Mouse (Mus musculus): ENCODE results near the gene Olfr424. TPM values are rescaled to one million over a fixed set of nuclear protein-coding genes. Genes with fewer than 3 reads are reported as not detected.

Gene Olfr424
- not detected for total RNA-seq (2021)
- long read RNA-seq, experiment 1, result 0 reads
- long read RNA-seq, experiment 2, result 0 reads

DNA sequence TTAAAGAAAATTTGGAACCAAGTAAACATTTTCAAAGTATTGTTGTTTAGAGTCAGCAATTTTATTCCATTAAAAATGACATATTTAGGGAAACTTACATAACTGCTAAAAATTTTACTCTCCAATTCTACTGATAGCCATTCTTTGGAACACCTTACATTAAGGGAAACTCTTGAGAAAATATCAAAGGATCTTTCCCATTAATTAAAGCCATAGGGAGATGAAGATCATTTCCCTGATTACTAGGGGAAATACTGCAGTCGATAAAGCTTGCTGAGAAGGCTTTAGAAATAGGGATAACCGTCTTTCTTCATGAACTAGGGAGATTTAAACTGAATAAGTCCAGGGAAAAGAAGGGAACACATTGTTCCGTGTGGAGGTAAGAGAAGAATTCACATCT, at the start of gene Olfr424:
TSS of gene Olfr424 (plus strand) at position 301 of the 400 bp plus-strand sequence.
- DNase-seq (ENCODE audit: low spot score in 2 of 2), result no peak

- DNase-seq (ENCODE audit: low spot score in 2 of 2), result no peak
Measured at GRCm38 (mm10) chr1:174084031-174084430, 47.3 kb upstream of the Olfr424 start, which contains the start of gene Olfr429. Gene Olfr429, plus strand, starts transcription at chr1:174084331.

GRCm38 (mm10) chr1:174096591-174096990, 34.7 kb upstream of the Olfr424 start, which contains the start of gene Olfr427:
Gene Olfr427, plus strand, starts transcription at chr1:174096891.
- DNase-seq (ENCODE audit: low spot score in 2 of 2), result no peak

GRCm38 (mm10) chr1:174103735-174104134, 27.6 kb upstream of the Olfr424 start:
- DNase-seq (ENCODE audit: low spot score in 2 of 2), result no peak

DNA sequence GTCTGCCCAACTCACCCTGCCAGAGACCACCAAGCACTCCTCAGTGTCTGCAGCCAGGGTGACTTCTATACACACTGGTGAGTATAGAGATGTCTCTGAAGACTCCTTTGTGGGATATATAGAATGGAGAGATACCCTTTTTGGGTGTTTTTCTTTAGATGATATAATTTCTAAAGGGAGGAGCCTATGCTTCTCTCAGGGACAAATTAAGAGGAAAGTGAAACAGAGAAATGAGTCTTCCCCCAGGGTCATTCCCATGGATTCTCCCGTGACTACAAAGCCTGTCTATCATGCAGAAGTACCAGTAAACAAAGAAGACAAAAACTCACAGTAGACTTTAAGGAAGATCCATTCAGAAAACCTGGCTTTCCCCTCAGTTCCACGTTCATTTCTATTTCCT, 10.3 kb upstream of the Olfr424 start, which contains the start of gene Olfr231:
TSS of gene Olfr231 (minus strand) at position 101 of the 400 bp plus-strand sequence.
- DNase-seq (ENCODE audit: low spot score in 2 of 2), result no peak

GRCm38 (mm10) chr1:174131999-174132398, 682 bp downstream of the Olfr424 start:
- no peak for DNase-seq (ENCODE audit: low spot score in 2 of 2)

GRCm38 (mm10) chr1:174141384-174141783, 10.1 kb downstream of the Olfr424 start:
- no peak for DNase-seq (ENCODE audit: low spot score in 2 of 2)

DNA sequence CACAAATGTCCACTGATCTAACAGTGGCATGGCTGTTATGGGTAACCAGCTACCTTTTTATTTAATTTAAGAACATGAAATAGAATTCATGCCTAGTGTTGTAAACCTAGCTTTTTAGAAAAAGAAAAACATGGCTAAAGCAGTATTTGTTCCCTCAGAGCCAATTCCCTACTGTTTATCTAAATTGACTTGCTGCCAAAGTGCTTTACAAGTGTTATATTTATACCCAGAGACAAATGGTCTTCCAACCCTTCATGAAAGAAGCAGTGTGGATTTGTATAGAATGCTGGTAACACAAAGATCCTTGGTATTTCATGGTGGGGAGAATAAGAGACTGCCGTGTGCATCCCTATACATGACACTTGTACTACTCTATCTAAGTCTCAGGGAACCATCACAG, 15.4 kb downstream of the Olfr424 start:
- no peak for DNase-seq (ENCODE audit: low spot score in 2 of 2)

DNA sequence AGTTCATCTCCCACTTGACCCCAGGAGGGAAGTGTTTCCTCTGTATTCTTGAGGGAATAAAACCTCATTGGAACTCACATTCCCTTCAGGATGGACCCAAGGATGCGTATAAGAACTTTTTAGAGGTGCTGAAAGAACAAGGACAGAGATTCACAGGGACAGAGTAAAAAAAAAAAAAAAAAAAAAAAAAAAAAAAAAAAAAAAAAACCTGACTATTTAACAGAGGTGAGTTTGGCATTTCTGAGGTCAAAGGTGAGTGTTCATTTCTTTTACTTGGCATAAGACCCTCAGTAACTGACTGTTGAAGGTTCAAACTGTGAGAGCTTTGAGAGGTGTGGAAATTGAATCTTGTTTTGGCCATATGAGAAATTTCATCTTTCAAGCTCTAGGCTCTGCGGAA, 18.0 kb downstream of the Olfr424 start:
- no peak for DNase-seq (ENCODE audit: low spot score in 2 of 2)

DNA sequence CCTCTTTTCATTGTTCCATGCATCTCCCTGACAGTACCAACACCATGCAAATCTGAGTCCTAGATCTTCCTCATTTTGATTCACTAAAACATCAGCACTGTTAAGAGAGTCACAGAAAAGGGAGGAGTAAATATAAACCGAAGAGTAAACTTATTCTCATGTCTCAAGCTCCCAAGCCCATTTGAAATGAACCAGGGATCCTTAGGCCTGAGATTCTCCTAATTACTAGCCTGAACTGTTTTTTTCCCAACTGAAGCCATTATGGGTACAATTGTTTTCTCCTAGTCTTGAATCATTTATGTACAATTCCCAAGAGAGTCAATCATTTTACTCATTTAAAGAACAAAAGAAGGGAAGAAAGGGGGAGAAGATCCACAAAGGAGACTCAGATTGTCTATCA, 24.0 kb downstream of the Olfr424 start, which contains the start of gene Olfr420:
TSS of gene Olfr420 (plus strand) at position 301 of the 400 bp plus-strand sequence.
- DNase-seq (ENCODE audit: low spot score in 2 of 2), result no peak

DNA sequence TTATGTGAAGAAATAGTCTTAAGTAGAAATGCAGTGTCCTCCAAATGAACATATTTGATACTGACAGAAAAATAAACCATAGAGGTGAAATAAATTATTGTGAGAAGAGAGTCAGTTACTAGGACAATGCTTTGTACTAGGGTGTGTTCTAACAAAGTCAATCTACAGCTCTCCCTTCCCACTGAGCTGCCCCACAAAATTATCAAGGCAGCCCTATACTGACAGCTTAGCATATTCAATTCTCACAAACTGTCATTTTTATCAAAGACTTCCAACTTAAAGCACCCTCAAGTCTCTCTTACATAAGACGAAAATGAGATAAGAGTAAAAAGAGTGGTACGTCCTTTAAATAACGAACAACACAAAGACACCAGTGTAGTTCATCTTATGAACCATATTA, 26.3 kb downstream of the Olfr424 start:
- DNase-seq (ENCODE audit: low spot score in 2 of 2), result no peak

GRCm38 (mm10) chr1:174158512-174158911, 27.2 kb downstream of the Olfr424 start:
- DNase-seq (ENCODE audit: low spot score in 2 of 2), result no peak

GRCm38 (mm10) chr1:174159095-174159494, 27.8 kb downstream of the Olfr424 start:
- DNase-seq (ENCODE audit: low spot score in 2 of 2), result no peak

GRCm38 (mm10) chr1:174169024-174169423, 37.7 kb downstream of the Olfr424 start:
- no peak for DNase-seq (ENCODE audit: low spot score in 2 of 2)

DNA sequence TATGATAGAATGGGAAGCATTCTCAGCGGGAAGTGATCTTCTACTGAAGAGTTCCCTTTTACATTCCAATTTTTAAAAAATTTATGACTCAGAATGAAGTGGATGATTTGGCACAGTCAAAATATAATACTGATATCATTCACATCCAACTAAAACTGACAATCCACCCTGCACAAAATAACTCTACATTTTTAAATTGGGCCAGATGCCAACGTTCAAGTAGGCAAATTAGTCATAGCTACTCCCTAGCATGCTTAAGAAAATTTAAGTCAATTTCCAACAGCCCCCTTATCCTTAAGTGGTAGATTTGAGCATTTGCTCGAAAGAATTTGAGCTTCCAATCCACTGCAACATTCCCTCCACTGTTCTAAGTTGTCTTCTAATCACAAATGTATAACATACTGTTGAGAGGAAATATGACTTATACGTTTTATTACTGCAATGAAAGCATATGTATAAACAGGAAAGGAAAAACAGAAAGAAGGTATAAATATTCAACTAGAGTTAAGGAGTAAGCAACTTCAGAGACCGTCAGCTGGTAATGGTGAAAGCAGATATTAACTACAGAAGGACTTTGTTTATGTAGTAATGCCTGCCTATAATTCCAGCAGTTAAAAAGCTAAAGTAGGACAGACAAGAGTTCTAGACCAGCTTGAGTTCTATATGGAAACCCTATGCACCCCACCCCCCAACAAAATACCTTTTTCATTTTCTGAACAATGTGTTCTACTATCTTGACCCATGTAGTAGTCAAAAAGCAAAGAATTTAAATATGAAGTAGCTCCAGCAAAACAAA, 39.6 kb downstream of the Olfr424 start:
- DNase-seq (ENCODE audit: low spot score in 2 of 2), result no peak

GRCm38 (mm10) chr1:174171537-174171936, 40.2 kb downstream of the Olfr424 start:
- no peak for DNase-seq (ENCODE audit: low spot score in 2 of 2)

GRCm38 (mm10) chr1:174172605-174173004, 41.3 kb downstream of the Olfr424 start, which contains the start of gene Spta1:
Gene Spta1, plus strand, starts transcription at chr1:174172776.
- no peak for DNase-seq (ENCODE audit: low spot score in 2 of 2)

Other genes starting within 250 kb of the Olfr424 start
- gene Ifi211, start 218.5 kb upstream of the Olfr424 start, total RNA-seq (2021), result under 1 TPM; 0.65 to 0.87 TPM
- gene Mndal, start 189.0 kb upstream of the Olfr424 start, total RNA-seq (2021), result 10 to 100 TPM in 1 of 2 experiments, 1 to 10 TPM in 1; 8.4 to 10.1 TPM
- 1 to 10 TPM; 6.4 to 6.5 TPM for gene Ifi203, start 188.8 kb upstream of the Olfr424 start, total RNA-seq (2021)
- gene Ifi202b, start 148.8 kb upstream of the Olfr424 start, total RNA-seq (2021), result not detected
- under 1 TPM; 0.68 to 0.70 TPM for gene Ifi205, start 99.7 kb upstream of the Olfr424 start, total RNA-seq (2021)
- not detected for gene Olfr433, start 90.8 kb upstream of the Olfr424 start, total RNA-seq (2021)
- gene Olfr432, start 82.3 kb upstream of the Olfr424 start, total RNA-seq (2021), result not detected
- gene Olfr430, start 64.9 kb upstream of the Olfr424 start, total RNA-seq (2021), result not detected
- gene Olfr429, start 47.2 kb upstream of the Olfr424 start, total RNA-seq (2021), result not detected
- gene Olfr427, start 34.6 kb upstream of the Olfr424 start, total RNA-seq (2021), result not detected
- gene Olfr231, start 10.4 kb upstream of the Olfr424 start, total RNA-seq (2021), result not detected
- not detected for gene Olfr420, start 24.1 kb downstream of the Olfr424 start, total RNA-seq (2021)
- gene Spta1, start 41.3 kb downstream of the Olfr424 start, total RNA-seq (2021), result 10 to 100 TPM in 1 of 2 experiments, 1 to 10 TPM in 1; 5.0 to 10.4 TPM
- gene Olfr419, start 120.5 kb downstream of the Olfr424 start, total RNA-seq (2021), result not detected
- gene Mptx1, start 199.0 kb downstream of the Olfr424 start, total RNA-seq (2021), result not detected
- gene Olfr417, start 233.6 kb downstream of the Olfr424 start, total RNA-seq (2021), result not detected

Measured in adrenal gland, postnatal 4 days (tissue).